Mouse (Mus musculus) hindbrain, embryonic 13.5 days (tissue): ENCODE results near the gene Kcnq5. TPM values are rescaled to one million over a fixed set of nuclear protein-coding genes. Genes with fewer than 3 reads are reported as not detected.

Experiments used
- ATAC-seq: fragments of 200-750 bp; cut with Nextera tagmentation; 2 replicates; pipeline ENCODE4 v1.8.0; 2017; ENCODE audit warnings: moderate TSS enrichment; ENCODE audit not compliant: low FRiP score
- H3K27ac ChIP-seq: fragments of 300-500 bp; sonication (generic); 2 replicates; pipeline ENCODE4 v1.5.1; 2015; ENCODE audit warnings: inconsistent platforms, mild to moderate bottlenecking, moderate library complexity
- H3K27me3 ChIP-seq: fragments of 300-500 bp; sonication (generic); 2 replicates; pipeline ENCODE4 v1.6.1; 2015; ENCODE audit warnings: mild to moderate bottlenecking, inconsistent platforms
- H3K36me3 ChIP-seq: fragments of 300-500 bp; sonication (generic); 2 replicates; pipeline ENCODE4 v1.6.1; 2015; ENCODE audit warnings: mild to moderate bottlenecking, inconsistent platforms
- H3K4me1 ChIP-seq: fragments of 300-500 bp; sonication (generic); replicated peaks from 2 replicates; pipeline ENCODE4 v1.6.1; 2015; ENCODE audit warnings: inconsistent platforms
- H3K4me2 ChIP-seq: fragments of 300-500 bp; sonication (generic); 2 replicates; pipeline ENCODE4 v1.6.1; 2015; ENCODE audit warnings: inconsistent platforms, mild to moderate bottlenecking, moderate library complexity
- H3K4me3 ChIP-seq: fragments of 300-500 bp; sonication (generic); 2 replicates; pipeline ENCODE4 v1.5.1; 2015; ENCODE audit warnings: mild to moderate bottlenecking, inconsistent platforms
- H3K9ac ChIP-seq: fragments of 300-500 bp; sonication (generic); 2 replicates; pipeline ENCODE4 v1.6.1; 2015; ENCODE audit warnings: mild to moderate bottlenecking, inconsistent platforms
- H3K9me3 ChIP-seq: fragments of 300-500 bp; sonication (generic); 2 replicates; pipeline ENCODE4 v1.6.1; 2016; ENCODE audit warnings: inconsistent platforms
- WGBS: fragments of 180-500 bp; shearing (Covaris S2); methylation state at CpG from one replicate; pipeline ENCODE4 v1.1.7; 2015; 5-methylcytosine and 5-hydroxymethylcytosine counted together
- polyA plus RNA-seq: library from polyadenylated mRNA; unstranded; fragments of >200 nt; fragmentation: Nextera tagmentation; extraction: Ambion mirVana; gene quantifications from 2 replicates; pipeline ENCODE4 v1.2.1, GENCODE M21; 2015

The Kcnq5 gene
- polyA plus RNA-seq, 1 experiment from 2014 or later: 1.1 TPM

GRCm38 (mm10) chr1:21499815-21500534 lies 461.8 kb downstream of the Kcnq5 start:
- H3K27me3 ChIP-seq: no peaks in the 10 kb centered on the region
- H3K4me3 ChIP-seq: no peak overlapping the region
- ATAC-seq: no peak
- 62% methylated on average over 10 of the region's 10 CpGs for WGBS
- no peaks in the 10 kb centered on the region for H3K36me3 ChIP-seq
- no peak overlapping the region for H3K9ac ChIP-seq
- H3K9me3 ChIP-seq: no peaks in the 10 kb centered on the region
- no peak overlapping the region for H3K4me2 ChIP-seq
- H3K27ac ChIP-seq: no peak overlapping the region
- H3K4me1 ChIP-seq: no peaks in the 10 kb centered on the region

- Histone ChIP-seq H3K9me3 (no peaks in the 10 kb centered on the region), H3K27ac (no peak overlapping the region), H3K36me3 (no peaks in the 10 kb centered on the region), H3K4me3 (no peak overlapping the region), H3K4me2 (no peak overlapping the region), H3K27me3 (no peaks in the 10 kb centered on the region), H3K9ac (no peak overlapping the region), H3K4me1 (no peaks in the 10 kb centered on the region)
- ATAC-seq: no peak
- 91% methylated on average over 3 of the region's 3 CpGs for WGBS
These were observed 465.4 kb downstream of the Kcnq5 start for GRCm38 (mm10) chr1:21496307-21496706.

DNA sequence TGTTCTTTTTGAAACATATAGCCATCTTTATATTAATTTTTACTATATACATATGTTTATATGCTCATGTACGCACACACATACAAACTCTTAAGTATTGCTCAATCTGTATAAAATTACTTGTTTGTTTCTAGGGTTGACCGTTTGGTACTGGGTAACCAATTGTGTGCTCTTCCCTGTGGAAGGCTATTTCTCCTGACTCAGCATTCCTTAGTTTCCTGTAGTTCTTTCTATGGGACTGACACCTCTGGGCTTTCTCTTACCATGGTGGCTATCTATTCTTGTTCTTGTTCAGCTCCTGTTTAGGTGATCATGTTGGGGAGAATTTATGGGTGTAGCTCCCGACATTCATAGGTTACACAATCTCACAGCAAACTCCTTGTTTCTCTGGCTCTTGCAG lies 473.1 kb downstream of the Kcnq5 start:
- H3K4me2 ChIP-seq: no peak overlapping the region
- no peaks in the 10 kb centered on the region for H3K4me1 ChIP-seq
- no peaks in the 10 kb centered on the region for H3K27me3 ChIP-seq
- H3K36me3 ChIP-seq: no peaks in the 10 kb centered on the region
- no peak overlapping the region for H3K27ac ChIP-seq
- no peak for ATAC-seq
- WGBS: 89% methylated on average over 3 of the region's 3 CpGs
- no peak overlapping the region for H3K9ac ChIP-seq
- no peak overlapping the region for H3K4me3 ChIP-seq
- no peaks in the 10 kb centered on the region for H3K9me3 ChIP-seq

DNA sequence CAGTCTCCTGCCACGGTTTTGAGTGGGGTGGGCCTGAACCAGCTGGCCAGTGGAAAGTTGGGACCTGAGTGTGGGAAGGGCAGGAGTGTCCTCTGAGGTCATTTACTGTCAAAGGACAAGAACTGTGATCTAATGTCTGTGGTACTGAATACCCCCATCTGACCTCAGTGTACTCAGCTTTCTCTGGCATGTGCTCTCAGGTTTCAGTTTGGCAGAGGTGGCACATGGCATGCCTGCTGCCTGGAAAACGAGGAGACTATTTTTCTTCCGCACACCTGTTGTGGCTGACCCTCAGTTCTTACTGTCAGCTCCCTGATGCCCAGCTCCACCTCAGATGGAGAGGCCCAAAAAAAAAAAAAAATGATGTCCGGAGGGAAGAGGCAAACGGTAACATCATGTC lies 475.5 kb downstream of the Kcnq5 start:
- H3K4me1 ChIP-seq: no peaks in the 10 kb centered on the region
- H3K27ac ChIP-seq: no peak overlapping the region
- no peak overlapping the region for H3K4me3 ChIP-seq
- H3K9ac ChIP-seq: no peak overlapping the region
- 72% methylated on average over 5 of the region's 5 CpGs for WGBS
- ATAC-seq: no peak
- no peak overlapping the region for H3K4me2 ChIP-seq
- H3K9me3 ChIP-seq: no peaks in the 10 kb centered on the region
- H3K27me3 ChIP-seq: no peaks in the 10 kb centered on the region
- no peaks in the 10 kb centered on the region for H3K36me3 ChIP-seq

GRCm38 (mm10) chr1:21469311-21469710 lies 492.4 kb downstream of the Kcnq5 start:
- no peak overlapping the region for H3K9ac ChIP-seq
- 90% methylated on average over 6 of the region's 6 CpGs for WGBS
- no peak for ATAC-seq

GRCm38 (mm10) chr1:21466431-21466830 lies 495.3 kb downstream of the Kcnq5 start:
- Histone ChIP-seq H3K4me2 (no peak overlapping the region), H3K36me3 (no peaks in the 10 kb centered on the region), H3K9ac (no peak overlapping the region), H3K4me3 (no peak overlapping the region), H3K27ac (no peak overlapping the region), H3K27me3 (no peaks in the 10 kb centered on the region), H3K9me3 (no peaks in the 10 kb centered on the region), H3K4me1 (no peaks in the 10 kb centered on the region)
- WGBS: 92% methylated on average over 4 of the region's 4 CpGs
- ATAC-seq: no peak

More at GRCm38 (mm10) chr1:21469311-21469710, 492.4 kb downstream of the Kcnq5 start:
- Histone ChIP-seq H3K36me3 (no peaks in the 10 kb centered on the region), H3K27me3 (no peaks in the 10 kb centered on the region), H3K9me3 (no peaks in the 10 kb centered on the region), H3K4me3 (no peak overlapping the region), H3K4me2 (no peak overlapping the region), H3K27ac (no peak overlapping the region), H3K4me1 (no peaks in the 10 kb centered on the region)

DNA sequence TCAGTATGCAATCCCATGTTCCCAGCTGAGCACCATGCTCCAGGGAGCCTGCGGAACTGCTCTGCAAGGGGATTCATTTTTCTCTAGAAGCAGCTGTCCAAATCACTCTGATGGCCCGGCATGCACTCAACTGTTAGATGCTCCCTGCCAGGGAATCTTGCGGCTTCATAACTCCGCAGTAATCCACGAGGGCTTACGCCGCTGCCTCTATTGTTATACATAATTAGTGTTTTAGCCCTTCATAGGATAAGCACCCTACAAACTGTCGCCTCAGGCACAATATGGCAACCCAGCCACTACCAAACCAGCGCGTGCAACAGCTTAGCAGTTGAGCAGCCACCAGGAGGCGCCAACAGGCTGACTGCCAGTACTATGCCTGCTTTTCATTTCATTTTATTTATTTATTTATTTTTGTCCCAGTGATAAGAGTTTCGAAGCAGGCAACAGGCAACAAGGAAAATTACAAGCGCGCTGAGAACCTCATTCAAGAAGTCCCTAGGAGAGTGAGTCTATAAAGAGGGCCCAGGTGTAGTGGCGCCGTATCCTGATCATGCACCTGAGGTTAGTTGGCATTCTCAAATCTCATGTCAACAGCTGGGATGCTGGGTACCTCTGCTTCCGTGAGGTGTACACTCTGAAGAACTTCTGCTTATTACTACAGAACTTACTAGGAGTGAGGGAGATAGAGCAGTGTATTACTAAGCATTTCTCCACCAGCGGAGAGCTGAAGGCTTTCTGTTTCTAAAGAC lies 500.6 kb downstream of the Kcnq5 start:
- H3K36me3 ChIP-seq: no peaks in the 10 kb centered on the region
- H3K4me1 ChIP-seq: peaks cover 4% of the 10 kb centered on the region; the same call in 1 of the 2 replicates
- H3K9ac ChIP-seq: no peak overlapping the region
- no peak overlapping the region for H3K27ac ChIP-seq
- no peaks in the 10 kb centered on the region for H3K27me3 ChIP-seq
- peak overlapping the region; percentile 43 for H3K4me2 ChIP-seq
- no peaks in the 10 kb centered on the region for H3K9me3 ChIP-seq
- H3K4me3 ChIP-seq: peak overlapping the region; percentile 4; the same call in 1 of the 2 replicates
- peak; percentile 95 for ATAC-seq
- WGBS: 50% methylated on average over 18 of the region's 18 CpGs

GRCm38 (mm10) chr1:21458581-21458980 lies 503.2 kb downstream of the Kcnq5 start:
- H3K4me2 ChIP-seq: no peak overlapping the region
- no peak overlapping the region for H3K27ac ChIP-seq
- H3K27me3 ChIP-seq: no peaks in the 10 kb centered on the region
- ATAC-seq: no peak
- H3K9ac ChIP-seq: no peak overlapping the region
- no peaks in the 10 kb centered on the region for H3K9me3 ChIP-seq
- H3K4me3 ChIP-seq: no peak overlapping the region
- peaks cover 4% of the 10 kb centered on the region; the same call in 1 of the 2 replicates for H3K4me1 ChIP-seq
- no peaks in the 10 kb centered on the region for H3K36me3 ChIP-seq
- 90% methylated on average over 8 of the region's 8 CpGs for WGBS

DNA sequence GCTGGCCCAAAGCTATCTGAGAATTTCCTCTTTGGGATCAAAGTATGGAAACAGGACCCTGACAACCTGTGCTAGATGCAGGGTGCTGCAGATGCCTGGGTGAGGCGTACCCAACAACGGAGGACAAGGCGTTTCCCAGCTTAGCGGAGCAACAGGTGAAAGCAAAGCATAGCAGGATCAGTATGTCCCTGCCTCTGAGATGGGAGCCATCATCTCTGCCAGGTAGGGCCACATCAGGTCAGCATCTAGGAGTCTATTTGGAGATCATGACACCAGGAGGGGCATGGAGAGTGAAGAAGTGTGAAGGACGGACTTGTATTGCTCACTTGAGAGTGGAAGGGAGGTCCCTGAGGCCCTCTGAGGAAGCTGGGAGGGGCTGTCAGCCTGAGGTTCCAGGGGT lies 505.8 kb downstream of the Kcnq5 start:
- WGBS: 87% methylated on average over 5 of the region's 5 CpGs
- H3K27me3 ChIP-seq: no peaks in the 10 kb centered on the region
- H3K4me3 ChIP-seq: no peak overlapping the region
- H3K36me3 ChIP-seq: no peaks in the 10 kb centered on the region
- H3K9me3 ChIP-seq: no peaks in the 10 kb centered on the region
- no peak for ATAC-seq
- H3K9ac ChIP-seq: no peak overlapping the region
- peaks cover 3% of the 10 kb centered on the region; the same call in 1 of the 2 replicates for H3K4me1 ChIP-seq
- no peak overlapping the region for H3K27ac ChIP-seq
- H3K4me2 ChIP-seq: no peak overlapping the region

DNA sequence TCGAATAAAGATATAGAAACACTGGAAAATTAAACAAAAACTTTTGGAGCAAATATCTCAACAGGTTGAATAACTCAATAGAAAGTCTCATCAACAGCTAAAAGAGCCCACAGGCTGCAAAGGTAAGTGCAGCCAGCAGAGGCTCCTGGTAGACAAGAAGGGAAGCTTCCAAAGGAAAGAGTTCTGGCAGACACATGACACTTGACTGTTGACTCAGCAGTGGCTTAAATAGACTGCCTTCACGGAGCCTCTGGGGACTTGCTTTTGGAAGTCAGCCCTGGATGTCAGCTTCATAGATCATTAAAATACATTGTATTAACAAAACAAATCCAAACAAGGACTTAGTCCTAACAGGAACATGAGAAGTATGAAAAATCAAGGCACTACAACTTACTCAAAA lies 513.5 kb downstream of the Kcnq5 start:
- Histone ChIP-seq H3K27me3 (no peaks in the 10 kb centered on the region), H3K36me3 (no peaks in the 10 kb centered on the region), H3K9me3 (no peaks in the 10 kb centered on the region), H3K27ac (no peak overlapping the region), H3K4me2 (no peak overlapping the region), H3K4me3 (no peak overlapping the region), H3K9ac (no peak overlapping the region), H3K4me1 (no peaks in the 10 kb centered on the region)
- ATAC-seq: no peak
- WGBS: 74% methylated on average over 2 of the region's 2 CpGs

GRCm38 (mm10) chr1:21436753-21437152 lies 525.0 kb downstream of the Kcnq5 start:
- Histone ChIP-seq H3K4me1 (no peaks in the 10 kb centered on the region), H3K27me3 (no peaks in the 10 kb centered on the region), H3K4me2 (no peak overlapping the region), H3K36me3 (no peaks in the 10 kb centered on the region), H3K9ac (no peak overlapping the region), H3K9me3 (no peaks in the 10 kb centered on the region), H3K27ac (no peak overlapping the region), H3K4me3 (no peak overlapping the region)
- WGBS: 73% methylated on average over 3 of the region's 3 CpGs
- ATAC-seq: no peak

DNA sequence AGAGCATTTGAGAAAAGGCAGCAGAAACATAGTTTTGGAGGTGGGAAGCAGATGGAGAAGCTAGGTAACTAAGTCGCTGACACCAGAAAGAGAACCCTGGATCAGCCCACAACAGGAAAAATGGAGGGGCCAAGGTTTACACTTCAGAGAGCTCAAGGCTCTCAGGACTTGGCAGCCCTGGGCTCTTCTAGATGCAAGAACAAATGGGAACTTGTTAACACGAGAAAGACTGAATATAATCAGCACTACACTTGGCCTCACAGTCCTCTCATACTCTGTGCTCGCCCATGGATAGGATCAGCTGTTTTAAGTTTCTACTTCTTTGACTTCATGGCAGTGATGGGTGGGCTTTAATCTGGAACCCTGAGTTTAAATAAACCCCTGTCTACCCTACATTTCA lies 526.9 kb downstream of the Kcnq5 start:
- H3K27ac ChIP-seq: no peak overlapping the region
- no peak overlapping the region for H3K4me2 ChIP-seq
- H3K4me3 ChIP-seq: no peak overlapping the region
- no peaks in the 10 kb centered on the region for H3K36me3 ChIP-seq
- no peak overlapping the region for H3K9ac ChIP-seq
- WGBS: 76% methylated on average over 3 of the region's 3 CpGs
- H3K4me1 ChIP-seq: no peaks in the 10 kb centered on the region
- H3K27me3 ChIP-seq: no peaks in the 10 kb centered on the region
- no peaks in the 10 kb centered on the region for H3K9me3 ChIP-seq
- no peak for ATAC-seq

DNA sequence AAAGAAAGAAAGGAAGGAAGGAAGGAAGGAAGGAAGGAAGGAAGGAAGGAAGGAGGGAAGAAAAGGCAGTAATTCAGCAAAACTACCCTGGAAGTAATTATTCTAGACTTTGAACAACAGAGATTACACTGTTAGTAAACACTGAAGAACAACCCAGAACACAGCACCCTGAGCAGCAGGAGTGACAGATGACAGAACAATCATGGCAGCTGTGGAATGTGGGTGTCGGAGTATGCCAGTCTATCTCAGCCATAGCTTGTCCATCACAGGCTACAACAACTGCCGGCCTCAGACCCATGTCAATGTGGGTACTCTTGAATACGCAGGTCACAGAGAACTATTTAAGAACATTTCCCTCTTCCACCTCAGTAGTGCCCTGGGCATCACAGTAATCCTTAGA lies 530.1 kb downstream of the Kcnq5 start:
- Histone ChIP-seq H3K9me3 (no peaks in the 10 kb centered on the region), H3K27me3 (no peaks in the 10 kb centered on the region), H3K4me2 (no peak overlapping the region), H3K4me3 (no peak overlapping the region), H3K27ac (no peak overlapping the region), H3K36me3 (no peaks in the 10 kb centered on the region), H3K4me1 (no peaks in the 10 kb centered on the region), H3K9ac (no peak overlapping the region)
- 86% methylated on average over 3 of the region's 3 CpGs for WGBS
- ATAC-seq: no peak
